Mouse (Mus musculus) CH12.LX (cell line): ENCODE data around the gene Sfmbt1.

Source experiments
- MEF2A ChIP-seq: IDR thresholded peaks from 2 replicates; pipeline ENCODE4 v1.6.1; 2014; ENCODE audit warnings: low read depth, mild to moderate bottlenecking, inconsistent platforms, low read length, improper control_type of control experiment, borderline replicate concordance
- UBTF ChIP-seq: IDR thresholded peaks from 2 replicates; pipeline ENCODE4 v1.6.1; 2012; ENCODE audit warnings: low read depth, mild to moderate bottlenecking, inconsistent platforms, low read length, improper control_type of control experiment, moderate library complexity

- TF ChIP-seq UBTF: no peak
- no peak; the same call in 1 of the 2 replicates for TF ChIP-seq MEF2A
Measured at GRCm38 (mm10) chr14:30784614-30785013, 70.0 kb downstream of the Sfmbt1 start.
